21 mouse cellular contexts compared by ENCODE assay signal in genomic region chr6:147794351-147794750, GRCm38 (mm10).
"Had no signal": no experiment of that assay in that cellular context is flagged by ENCODE, and none has a peak within 500 bp of the region (broad histone marks: within the 10 kb centered on the region; RNA-seq: fewer than 3 reads in every experiment).

No protein-coding gene starts in this region.

- H3K36me3 ChIP-seq: limb, embryonic 12.5 days; limb, embryonic 15.5 days; lung, embryonic 15.5 days; midbrain, embryonic 10.5 days; midbrain, embryonic 13.5 days; neural tube, embryonic 13.5 days had no signal

- H3K4me1 ChIP-seq: lung, embryonic 15.5 days; midbrain, embryonic 10.5 days; midbrain, embryonic 13.5 days; neural tube, embryonic 13.5 days had no signal

- H3K9ac ChIP-seq: limb, embryonic 12.5 days; limb, embryonic 15.5 days; liver, embryonic 14.5 days; liver, postnatal 0 days; lung, embryonic 15.5 days; midbrain, embryonic 13.5 days; neural tube, embryonic 13.5 days had no signal

- H3K27me3 ChIP-seq: limb, embryonic 12.5 days; limb, embryonic 15.5 days; lung, embryonic 15.5 days; midbrain, embryonic 13.5 days; neural tube, embryonic 13.5 days had no signal

- ATAC-seq: liver, postnatal 0 days; midbrain, embryonic 13.5 days; midbrain, embryonic 16.5 days had no signal

- H3K9me3 ChIP-seq: limb, embryonic 12.5 days; limb, embryonic 15.5 days; lung, embryonic 15.5 days; midbrain, embryonic 10.5 days; midbrain, embryonic 13.5 days; neural tube, embryonic 13.5 days had no signal

- DNase-seq: kidney, adult 2 months; kidney, postnatal 25 days; liver, postnatal 0 days; lung, postnatal 14 days; lung, postnatal 4 days; retina, postnatal 1 day; right cerebral cortex, postnatal 25 days; spleen, adult 18-20 months; thymus, adult 18-20 months; thymus, postnatal 36 days had no signal

- H3K4me2 ChIP-seq: limb, embryonic 12.5 days; limb, embryonic 15.5 days; liver, embryonic 11.5 days; lung, embryonic 15.5 days; midbrain, embryonic 13.5 days; neural tube, embryonic 13.5 days had no signal

- H3K4me3 ChIP-seq: limb, embryonic 12.5 days; limb, embryonic 15.5 days; lung, embryonic 15.5 days; midbrain, embryonic 10.5 days; midbrain, embryonic 13.5 days; myocyte; neural tube, embryonic 13.5 days had no signal

- H3K27ac ChIP-seq: kidney, postnatal 0 days; limb, embryonic 12.5 days; limb, embryonic 15.5 days; liver, embryonic 14.5 days; lung, embryonic 15.5 days; midbrain, embryonic 10.5 days; midbrain, embryonic 13.5 days; neural tube, embryonic 13.5 days had no signal
